Mouse (Mus musculus): ENCODE data around the gene Ppp1r37.

GRCm38 (mm10) chr7:19569647-19570046, 6.8 kb upstream of the Ppp1r37 start:
- TF ChIP-seq CTCF (IDR thresholded peaks at IDR 0.05; ENCODE audit: borderline replicate concordance, control insufficient read depth, extremely low read depth, insufficient read depth, low read length, poor library complexity) (no peak), POLR2A (IDR thresholded peaks at IDR 0.05; ENCODE audit: control insufficient read depth, extremely low read depth, insufficient read depth, low read length, poor library complexity) (no peak)
